Mouse (Mus musculus) intestine, postnatal 0 days (tissue): ENCODE measurements around the gene Fstl3. TPM values are rescaled to one million over a fixed set of nuclear protein-coding genes. Genes with fewer than 3 reads are reported as not detected.

Source experiments
- ATAC-seq: fragments of 200-750 bp; cut with Nextera tagmentation; 2 replicates; pipeline ENCODE4 v1.8.0; 2017; ENCODE audit warnings: mild to moderate bottlenecking, moderate TSS enrichment, moderate library complexity
- H3K27ac ChIP-seq: fragments of 300-500 bp; sonication (generic); 2 replicates; pipeline ENCODE4 v1.5.1; 2014; ENCODE audit warnings: mild to moderate bottlenecking, low read depth, low read length, moderate library complexity
- H3K27me3 ChIP-seq: fragments of 300-500 bp; sonication (generic); replicated peaks from 2 replicates; pipeline ENCODE4 v1.6.1; 2014; ENCODE audit warnings: low read length, mixed read lengths; ENCODE audit not compliant: control insufficient read depth, insufficient read depth
- H3K36me3 ChIP-seq: fragments of 300-500 bp; sonication (generic); 2 replicates; pipeline ENCODE4 v1.6.1; 2014; ENCODE audit warnings: mild to moderate bottlenecking, moderate library complexity; ENCODE audit not compliant: control insufficient read depth, insufficient read depth
- H3K4me1 ChIP-seq: fragments of 300-500 bp; sonication (generic); replicated peaks from 2 replicates; pipeline ENCODE4 v1.6.1; 2014; ENCODE audit warnings: antibody characterized with exemption, low read length, mixed read lengths; ENCODE audit not compliant: control insufficient read depth, insufficient read depth
- H3K4me2 ChIP-seq: fragments of 300-500 bp; sonication (generic); replicated peaks from 2 replicates; pipeline ENCODE4 v1.6.1; 2014; ENCODE audit warnings: low read depth, mild to moderate bottlenecking, moderate library complexity
- H3K4me3 ChIP-seq: fragments of 300-500 bp; sonication (generic); 2 replicates; pipeline ENCODE4 v1.5.1; 2014; ENCODE audit warnings: low read depth, low read length
- H3K9ac ChIP-seq: fragments of 300-500 bp; sonication (generic); 2 replicates; pipeline ENCODE4 v1.6.1; 2014; ENCODE audit warnings: mild to moderate bottlenecking, low read depth, low read length
- H3K9me3 ChIP-seq: fragments of 300-500 bp; sonication (generic); 2 replicates; pipeline ENCODE4 v1.6.1; 2016; ENCODE audit warnings: mixed run types; ENCODE audit not compliant: control insufficient read depth
- CTCF ChIP-seq: sonication (generic); IDR thresholded peaks from 2 replicates; pipeline ENCODE4 v1.5.1; 2016; ENCODE audit warnings: low read depth, mild to moderate bottlenecking, control low read depth, antibody characterized with exemption, moderate library complexity
- WGBS: fragments of 180-500 bp; shearing (Covaris S2); extraction: QIAGEN DNeasy Blood & Tissue Kit; methylation state at CpG from one replicate; pipeline ENCODE4 v1.1.7; 2014; 5-methylcytosine and 5-hydroxymethylcytosine counted together
- polyA plus RNA-seq: library from polyadenylated mRNA; unstranded; fragments of >200 nt; fragmentation: Nextera tagmentation; extraction: Ambion mirVana; gene quantifications from 2 replicates; pipeline ENCODE4 v1.2.1, GENCODE M21; 2015

Fstl3 gene
- polyA plus RNA-seq, 1 experiment from 2014 or later, result 7.3 TPM

GRCm38 (mm10) chr10:79773208-79773607, 3.9 kb upstream of the Fstl3 start:
- no peaks in the 10 kb centered on the region for H3K4me1 ChIP-seq
- no peak overlapping the region for H3K4me3 ChIP-seq
- H3K36me3 ChIP-seq, result no peaks in the 10 kb centered on the region
- TF ChIP-seq CTCF, result no peak
- ATAC-seq, result no peak
- no peak overlapping the region for H3K9ac ChIP-seq
- no peak overlapping the region for H3K4me2 ChIP-seq
- H3K9me3 ChIP-seq, result 0 out of 2 replicates have a peak, but pooled peaks cover 4% of the 10 kb centered on the region
- no peaks in the 10 kb centered on the region for H3K27me3 ChIP-seq
- WGBS, result 86% methylated on average over 2 of the region's 2 CpGs
- no peak overlapping the region for H3K27ac ChIP-seq

- WGBS, result 62% methylated on average over 5 of the region's 5 CpGs
Measured at GRCm38 (mm10) chr10:79774486-79775279, 2.4 kb upstream of the Fstl3 start.

GRCm38 (mm10) chr10:79778006-79778405, 934 bp downstream of the Fstl3 start:
- no peak for ATAC-seq
- Histone ChIP-seq H3K4me2 (peak overlapping the region; percentile 65), H3K4me1 (no peaks in the 10 kb centered on the region; the same call in 1 of the 2 replicates), H3K9me3 (0 out of 2 replicates have a peak, but pooled peaks cover 4% of the 10 kb centered on the region), H3K27me3 (no peaks in the 10 kb centered on the region), H3K4me3 (peak overlapping the region; percentile 36; the same call in 1 of the 2 replicates), H3K36me3 (no peaks in the 10 kb centered on the region), H3K27ac (no peak overlapping the region), H3K9ac (no peak overlapping the region)
- 29% methylated on average over 13 of the region's 15 CpGs for WGBS
- no peak for TF ChIP-seq CTCF

More at GRCm38 (mm10) chr10:79774486-79775279, 2.4 kb upstream of the Fstl3 start:
- no peaks in the 10 kb centered on the region for H3K27me3 ChIP-seq
- no peaks in the 10 kb centered on the region for H3K4me1 ChIP-seq
- no peak overlapping the region for H3K4me3 ChIP-seq
- H3K36me3 ChIP-seq, result no peaks in the 10 kb centered on the region
- H3K9ac ChIP-seq, result no peak overlapping the region
- ATAC-seq, result no peak
- TF ChIP-seq CTCF, result peak; percentile 53
- H3K27ac ChIP-seq, result no peak overlapping the region
- H3K4me2 ChIP-seq, result no peak overlapping the region
- H3K9me3 ChIP-seq, result 0 out of 2 replicates have a peak, but pooled peaks cover 4% of the 10 kb centered on the region

GRCm38 (mm10) chr10:79779193-79779592, 2.1 kb downstream of the Fstl3 start:
- Histone ChIP-seq H3K4me1 (no peaks in the 10 kb centered on the region; the same call in 1 of the 2 replicates), H3K4me3 (no peak overlapping the region), H3K27ac (no peak overlapping the region), H3K4me2 (no peak overlapping the region), H3K36me3 (no peaks in the 10 kb centered on the region), H3K9ac (no peak overlapping the region), H3K27me3 (no peaks in the 10 kb centered on the region), H3K9me3 (0 out of 2 replicates have a peak, but pooled peaks cover 4% of the 10 kb centered on the region)
- no peak for ATAC-seq
- TF ChIP-seq CTCF, result no peak
- 48% methylated on average over 2 of the region's 2 CpGs for WGBS

GRCm38 (mm10) chr10:79779784-79780663, 3.0 kb downstream of the Fstl3 start:
- H3K36me3 ChIP-seq, result no peaks in the 10 kb centered on the region
- H3K4me2 ChIP-seq, result peak overlapping the region; percentile 66
- TF ChIP-seq CTCF, result peak; percentile 93
- no peaks in the 10 kb centered on the region; the same call in 1 of the 2 replicates for H3K4me1 ChIP-seq
- 0 out of 2 replicates have a peak, but pooled peaks cover 3% of the 10 kb centered on the region for H3K9me3 ChIP-seq
- no peak overlapping the region for H3K9ac ChIP-seq
- WGBS, result 1% methylated on average over 55 of the region's 55 CpGs
- H3K27me3 ChIP-seq, result no peaks in the 10 kb centered on the region
- peak overlapping the region; percentile 62 for H3K27ac ChIP-seq
- ATAC-seq, result peak; percentile 93
- H3K4me3 ChIP-seq, result peak overlapping the region; percentile 33

- no peak for ATAC-seq
- no peak overlapping the region for H3K9ac ChIP-seq
- H3K4me2 ChIP-seq, result peak overlapping the region; percentile 66
- H3K4me1 ChIP-seq, result no peaks in the 10 kb centered on the region; the same call in 1 of the 2 replicates
- no peaks in the 10 kb centered on the region for H3K36me3 ChIP-seq
- no peaks in the 10 kb centered on the region for H3K9me3 ChIP-seq
- under 1% methylated on average over 13 of the region's 13 CpGs for WGBS
- no peak for TF ChIP-seq CTCF
- H3K4me3 ChIP-seq, result peak overlapping the region; percentile 33
- H3K27ac ChIP-seq, result peak overlapping the region; percentile 62
- no peaks in the 10 kb centered on the region for H3K27me3 ChIP-seq
Measured at GRCm38 (mm10) chr10:79780664-79781015, 3.6 kb downstream of the Fstl3 start.
